Mouse (Mus musculus) spleen, postnatal 4 days (tissue): ENCODE measurements around the gene Pnpla7.
"Not testable (repeated sequence)": the region's sequence is repeated elsewhere in the genome, so short reads cannot be mapped to it uniquely, and the experiment has no call there.

Experiments used
- DNase-seq, 2 experiments: peaks; one replicate each; pipeline ENCODE4 v3.0.0; 2022; ENCODE audit warnings: low spot score in 2 of 2

Pnpla7 gene

DNA sequence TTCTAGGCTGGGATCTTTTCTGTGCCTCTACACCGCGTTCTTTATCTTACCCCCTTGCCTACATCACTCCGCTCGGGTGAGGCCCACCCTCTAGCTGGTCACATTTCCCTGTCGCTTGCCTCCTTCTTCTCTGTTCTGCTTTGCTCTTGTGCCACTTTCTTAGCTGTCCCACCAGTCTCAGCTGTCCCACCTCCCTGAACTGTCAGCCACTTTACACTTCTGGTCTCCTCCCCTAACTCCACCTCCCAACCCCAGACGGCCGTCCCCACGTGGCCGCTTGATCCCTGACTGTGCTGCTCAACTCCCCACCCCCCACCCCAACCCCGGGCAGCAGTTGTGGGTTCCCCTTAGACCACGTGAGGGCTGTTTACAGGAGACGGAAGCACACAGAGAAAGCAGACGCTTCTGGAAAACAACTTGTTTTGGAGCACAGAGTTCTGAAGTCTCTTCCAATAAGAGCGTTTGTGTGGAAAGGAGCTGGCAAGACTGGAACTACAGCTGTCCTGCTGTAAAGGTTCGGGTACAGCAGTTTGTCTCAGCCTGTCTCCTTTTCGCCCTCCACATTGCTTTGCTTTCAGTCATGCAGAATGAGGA, at the start of gene Pnpla7:
TSS of gene Pnpla7 (plus strand) at position 330 of the 594 bp plus-strand sequence.
- peak; percentile 83 to 89 for DNase-seq

DNA sequence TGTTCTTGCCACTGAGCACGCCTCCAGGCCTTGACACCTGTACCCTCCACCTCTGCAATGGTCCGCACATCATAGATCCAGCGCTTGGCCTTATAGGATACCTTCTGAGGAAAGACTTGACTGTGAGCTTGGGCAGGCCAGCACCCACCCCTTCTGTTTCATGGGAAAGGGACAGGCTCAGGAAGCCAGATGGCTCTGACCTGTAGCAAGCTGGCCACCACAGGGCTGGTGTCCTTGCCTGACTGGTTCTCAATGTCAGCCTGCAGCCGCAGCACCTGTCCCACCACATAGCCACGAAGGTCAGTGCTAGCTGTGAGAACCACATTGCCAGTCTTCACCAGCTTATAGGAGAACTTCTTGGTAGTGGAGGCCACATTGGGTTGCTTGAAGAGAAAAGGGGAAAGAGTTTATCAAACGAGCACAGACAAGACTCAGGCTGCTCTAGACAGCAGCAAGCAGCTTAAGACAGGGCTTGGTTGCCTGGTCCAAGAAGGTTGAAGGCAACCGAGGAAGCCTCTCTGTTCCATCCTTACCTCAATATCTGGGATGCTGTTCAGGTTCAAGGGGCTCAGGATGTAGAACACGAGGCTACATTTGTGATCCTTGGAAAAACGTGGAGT, 49.4 kb upstream of the Pnpla7 start:
- peak in 1 of 2 experiments; percentile 56 for DNase-seq

DNA sequence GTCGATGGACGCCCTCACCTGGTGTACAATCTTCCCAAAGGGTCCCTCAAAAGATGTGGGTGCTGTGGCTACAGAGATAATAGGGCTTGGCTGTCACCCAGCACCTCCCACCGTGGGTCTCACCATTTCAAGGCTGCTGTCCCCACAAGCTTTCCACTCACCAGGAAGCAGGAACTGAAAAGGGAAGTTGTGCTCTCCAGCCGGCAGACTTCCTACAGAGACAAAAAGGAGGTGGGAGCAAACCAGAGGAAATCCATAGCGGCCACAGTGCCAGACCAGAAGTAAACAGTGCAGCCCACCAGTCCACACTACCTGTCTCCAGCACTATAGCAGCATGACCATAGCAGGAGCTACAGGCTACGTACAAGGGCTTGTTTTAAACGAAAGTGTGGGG, 48.9 kb upstream of the Pnpla7 start:
- peak in 1 of 2 experiments; percentile 54 for DNase-seq

DNA sequence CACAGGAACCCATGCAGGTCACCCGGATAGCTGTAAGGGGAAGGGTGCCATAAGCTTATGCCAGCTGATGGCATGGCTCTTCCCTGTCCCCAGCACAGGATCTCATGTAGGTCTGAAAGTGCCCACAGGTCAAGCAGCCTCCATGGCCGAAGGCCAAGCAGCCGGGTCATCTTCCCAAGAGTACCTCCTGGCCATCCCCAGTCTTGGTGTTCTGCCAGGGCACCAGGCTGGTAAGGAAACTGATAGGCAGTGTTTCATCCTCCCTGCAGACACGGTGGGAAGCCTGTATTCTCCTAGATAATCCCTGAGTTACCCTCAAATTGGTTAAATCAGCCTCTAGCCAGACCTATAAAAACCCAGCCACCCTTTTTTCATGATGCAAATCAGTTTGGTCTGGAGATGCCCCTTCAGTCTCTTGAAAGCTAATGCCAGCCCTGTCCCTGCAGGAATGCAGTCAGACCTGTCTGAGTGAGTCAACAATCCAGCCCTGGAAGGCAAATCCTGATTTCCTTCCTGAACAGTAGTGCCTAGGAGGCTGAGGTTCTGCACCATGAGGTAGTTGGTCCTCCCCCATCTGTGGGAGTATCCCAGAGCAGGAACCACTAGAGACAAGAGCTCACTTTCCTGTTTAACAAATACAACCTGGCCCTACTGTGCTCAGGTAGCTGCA, 47.9 kb upstream of the Pnpla7 start:
- peak in 1 of 2 experiments; percentile 58 for DNase-seq

DNA sequence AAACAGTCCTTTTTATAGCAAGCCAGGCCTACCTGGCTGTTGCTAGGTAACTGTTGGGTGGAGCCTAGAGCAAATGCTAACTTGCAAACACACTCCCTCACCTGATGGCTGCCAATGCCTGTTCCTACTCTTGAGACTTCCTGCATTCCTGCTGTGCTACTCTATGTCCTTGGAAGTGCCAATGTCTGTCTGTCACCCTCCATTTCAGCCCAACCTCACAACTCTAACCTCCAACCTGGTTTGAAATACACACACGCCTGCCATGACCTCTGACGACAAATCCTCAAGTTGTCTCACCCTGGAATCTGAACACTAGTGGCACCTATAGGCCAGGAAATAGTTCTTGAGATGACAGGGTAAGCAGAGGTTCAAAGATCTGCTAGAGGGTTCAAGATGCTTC, 46.7 kb upstream of the Pnpla7 start:
- DNase-seq = no peak

DNA sequence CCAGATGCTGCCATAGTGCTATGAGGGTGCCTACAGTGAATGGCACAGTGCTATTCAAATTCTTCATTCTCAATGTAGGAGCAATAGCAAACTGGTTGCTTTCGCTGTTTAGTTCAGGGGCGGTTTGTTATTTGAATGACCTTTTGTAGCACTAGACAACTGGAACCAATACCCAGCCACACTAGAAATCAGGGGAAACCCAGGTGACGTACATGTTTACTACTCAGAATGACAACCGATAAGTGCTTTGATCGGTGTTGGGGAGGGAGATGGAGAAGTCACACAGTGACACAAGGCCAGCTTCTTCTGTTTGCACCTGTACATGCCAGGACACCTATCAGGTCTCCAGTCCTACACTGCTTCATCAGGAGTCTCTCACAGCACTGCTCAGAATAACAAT, 46.2 kb upstream of the Pnpla7 start:
- no peak for DNase-seq

DNA sequence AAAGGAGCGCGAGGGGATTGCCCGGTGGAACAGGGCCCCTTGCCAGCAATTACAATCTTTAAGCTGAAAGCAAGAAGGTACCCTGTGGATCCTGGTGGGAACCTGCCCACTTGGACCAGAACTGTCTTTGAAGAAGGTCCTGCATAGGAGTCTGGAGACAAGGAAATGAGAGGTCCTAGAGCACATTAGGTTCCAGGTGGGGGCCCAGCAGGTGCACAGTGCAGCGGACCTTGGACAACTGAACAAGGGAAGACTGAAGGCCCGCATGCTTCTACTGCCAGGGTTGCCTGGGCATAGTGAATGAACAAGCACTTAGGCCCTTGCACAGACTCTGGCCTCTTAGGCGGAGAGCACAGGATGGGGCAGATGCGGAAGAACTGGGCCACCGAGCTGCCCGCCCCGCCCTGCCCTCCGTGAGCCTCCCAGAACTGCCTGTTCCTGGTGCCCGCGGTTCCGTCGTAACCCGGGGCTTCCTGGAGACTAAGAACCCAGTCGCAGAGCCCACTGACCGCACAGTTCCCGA, 41.3 kb upstream of the Pnpla7 start:
- no peak for DNase-seq

DNA sequence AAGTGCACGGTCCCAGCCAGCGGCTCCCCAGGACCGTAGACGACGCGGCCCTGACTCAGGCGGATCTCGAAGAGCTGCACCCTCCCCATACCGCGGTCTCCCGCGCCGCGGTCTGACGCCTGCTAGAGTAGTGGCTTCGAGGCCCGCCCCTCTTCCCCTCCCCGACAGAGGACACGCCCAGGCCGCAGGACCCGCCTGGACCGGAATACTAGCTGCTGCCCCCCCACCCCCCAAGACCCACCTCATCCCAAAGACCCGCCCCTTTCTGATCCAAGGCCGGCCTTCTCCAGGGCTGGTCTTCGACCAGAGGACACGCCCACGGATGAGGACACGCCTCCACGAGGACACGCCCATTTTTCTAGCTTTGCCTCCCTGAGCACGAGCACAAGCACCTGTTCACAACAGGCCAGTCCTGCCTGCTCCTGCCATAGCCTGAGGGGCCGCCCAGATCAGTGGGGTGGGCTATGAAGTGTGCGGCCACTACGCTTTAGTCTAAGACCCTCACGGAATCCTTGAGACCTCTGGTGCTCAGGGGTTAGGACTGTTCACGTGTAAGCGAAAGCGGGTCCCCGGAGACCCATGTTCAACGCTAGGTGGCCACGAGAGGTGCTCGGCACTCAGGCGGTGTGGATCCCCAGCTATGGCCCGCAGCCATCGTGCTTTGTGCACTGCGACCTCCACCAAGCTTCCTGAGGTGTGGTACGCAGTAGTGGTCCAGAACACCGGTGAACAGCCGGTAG, 40.6 kb upstream of the Pnpla7 start, which contains the start of gene Arrdc1:
TSS of gene Arrdc1 (minus strand) at position 196 of the 740 bp plus-strand sequence.
- DNase-seq = peak; percentile 95

DNA sequence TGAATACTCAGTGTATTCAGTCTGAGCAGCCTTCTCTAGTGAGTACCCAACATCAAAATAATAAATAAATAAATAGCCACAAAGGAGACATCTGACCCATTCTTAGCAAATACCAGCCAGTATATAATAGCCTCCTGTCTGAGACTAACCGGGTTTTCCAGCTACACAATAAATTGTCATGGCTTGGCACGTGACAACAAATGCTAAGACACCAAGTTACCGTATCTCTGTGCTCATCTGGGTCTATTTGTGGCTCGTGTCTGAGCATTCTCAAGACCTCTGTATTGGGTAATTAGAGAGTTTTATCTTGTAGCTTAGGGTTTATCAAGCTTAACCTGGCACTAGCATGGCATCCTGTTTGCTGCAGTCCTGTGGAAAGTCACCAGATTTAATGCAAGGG, 33.7 kb upstream of the Pnpla7 start:
- no peak for DNase-seq

DNA sequence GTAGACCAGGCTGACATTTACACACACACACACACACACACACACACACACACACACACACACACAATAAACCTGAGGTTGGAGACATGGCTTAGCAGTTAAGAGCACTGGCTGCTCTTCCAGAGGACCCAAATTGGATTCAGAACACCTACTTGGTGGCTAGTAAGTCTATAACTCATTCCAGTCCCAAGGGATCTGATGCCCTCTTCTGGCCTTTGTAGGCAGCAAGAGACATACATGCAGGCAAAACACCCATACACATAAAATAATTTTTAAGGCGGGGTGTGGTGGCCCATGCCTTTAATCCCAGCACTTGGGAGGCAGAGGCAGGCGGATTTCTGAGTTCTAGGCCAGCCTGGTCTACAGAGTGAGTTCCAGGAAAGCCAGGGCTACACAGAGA, 31.5 kb upstream of the Pnpla7 start:
- DNase-seq = peak in 1 of 2 experiments; percentile 17

DNA sequence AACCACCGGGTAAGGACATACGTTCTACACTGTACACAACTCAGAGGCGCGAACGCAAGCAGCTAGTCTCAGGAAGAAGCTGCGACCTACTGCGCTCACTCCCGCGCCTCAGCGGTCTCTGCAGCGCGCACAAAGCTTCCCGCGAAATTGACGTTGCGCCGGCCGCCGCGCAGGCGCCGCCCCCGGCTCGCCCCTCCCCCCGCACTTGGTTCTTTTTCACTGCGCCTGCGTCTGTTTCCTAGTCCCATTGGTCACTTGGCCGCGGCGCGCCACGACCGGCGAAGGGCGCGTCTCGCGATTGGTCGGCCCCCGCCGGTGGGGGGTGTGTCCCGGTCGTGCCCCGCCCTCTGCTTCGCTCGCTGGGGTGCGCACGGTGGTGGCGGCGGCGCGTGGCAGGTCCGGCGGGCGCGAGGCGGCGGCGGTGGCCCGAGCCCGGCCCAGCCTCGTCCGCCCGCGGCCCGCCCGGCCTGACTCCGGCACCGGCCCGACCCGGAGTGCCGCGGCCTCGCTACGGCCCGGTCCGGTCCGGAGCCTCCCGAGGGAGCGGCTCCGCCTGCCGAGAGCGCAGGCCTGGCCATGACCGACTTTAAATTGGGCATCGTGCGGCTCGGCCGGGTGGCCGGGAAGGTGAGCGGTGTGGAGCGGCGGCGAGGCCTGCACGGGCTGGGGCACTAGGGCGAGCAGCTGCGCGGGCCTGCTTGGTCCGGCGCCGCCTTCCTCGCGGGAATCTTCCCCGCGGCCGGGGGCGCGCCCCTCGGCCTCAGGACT, 26.2 kb upstream of the Pnpla7 start, which contains the start of gene Zmynd19:
TSS of gene Zmynd19 (plus strand) at position 372 of the 768 bp plus-strand sequence.
- DNase-seq = peak; percentile 99

DNA sequence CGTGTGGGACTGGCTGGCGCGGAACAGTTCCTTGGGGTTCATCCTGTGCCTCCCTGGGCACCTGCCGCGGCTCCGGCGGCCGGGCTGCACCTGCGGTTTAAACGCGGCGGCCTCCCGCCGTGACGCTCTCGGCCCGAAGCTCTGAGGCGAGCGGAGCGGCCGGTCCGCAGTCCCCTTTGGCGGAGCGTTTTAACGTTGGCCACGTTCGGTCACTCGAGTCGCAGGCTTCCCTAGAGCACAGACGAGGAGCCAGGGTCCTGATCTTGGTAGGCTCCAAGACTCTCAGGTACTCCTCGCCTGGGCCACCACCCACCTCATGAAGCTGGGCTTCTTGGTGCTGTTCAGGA, 25.7 kb upstream of the Pnpla7 start:
- peak in 1 of 2 experiments; percentile 24 for DNase-seq

DNA sequence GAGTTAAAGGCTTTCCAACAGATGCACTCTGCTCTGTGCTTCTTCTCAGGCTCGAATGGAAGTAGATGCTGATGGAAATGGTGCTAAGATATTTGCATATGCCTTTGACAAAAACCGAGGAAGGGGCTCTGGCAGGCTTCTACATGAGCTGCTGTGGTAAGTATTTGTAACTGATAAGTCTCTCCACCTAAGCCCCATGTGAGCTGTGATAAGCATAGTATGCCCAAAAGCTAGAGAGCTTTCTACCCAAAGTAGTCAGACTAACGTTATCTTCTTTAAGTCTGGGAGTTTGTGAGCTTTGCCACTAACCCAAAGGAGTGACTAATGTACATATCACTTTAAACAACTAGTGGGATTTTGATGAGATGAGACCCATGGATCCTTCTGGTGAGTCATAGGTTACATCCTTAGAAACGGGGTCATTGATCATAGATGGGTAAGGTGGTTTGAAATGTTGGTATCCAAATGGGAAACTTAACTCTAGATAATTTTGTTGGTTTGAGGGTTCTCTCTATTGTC, 23.2 kb upstream of the Pnpla7 start:
- no peak for DNase-seq

DNA sequence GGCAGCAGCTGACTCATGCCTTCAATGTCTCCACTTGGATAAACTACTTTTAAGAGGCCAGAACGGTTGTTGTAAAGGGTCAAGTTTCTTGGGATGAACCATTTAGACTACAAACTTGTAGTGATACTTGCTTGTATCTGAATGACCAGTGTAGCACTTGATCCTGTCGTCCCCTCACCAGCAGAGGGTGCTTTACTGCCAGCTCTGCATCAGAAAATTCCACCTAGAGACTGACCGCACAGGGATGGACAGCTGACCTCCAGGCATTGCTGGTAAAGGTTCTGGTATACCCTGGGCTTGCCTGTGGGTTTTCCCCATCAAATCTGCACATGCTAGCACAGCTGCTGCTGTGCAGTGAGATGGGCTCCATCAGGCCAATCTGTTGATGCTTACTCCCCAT, 14.9 kb upstream of the Pnpla7 start:
- DNase-seq = no peak

DNA sequence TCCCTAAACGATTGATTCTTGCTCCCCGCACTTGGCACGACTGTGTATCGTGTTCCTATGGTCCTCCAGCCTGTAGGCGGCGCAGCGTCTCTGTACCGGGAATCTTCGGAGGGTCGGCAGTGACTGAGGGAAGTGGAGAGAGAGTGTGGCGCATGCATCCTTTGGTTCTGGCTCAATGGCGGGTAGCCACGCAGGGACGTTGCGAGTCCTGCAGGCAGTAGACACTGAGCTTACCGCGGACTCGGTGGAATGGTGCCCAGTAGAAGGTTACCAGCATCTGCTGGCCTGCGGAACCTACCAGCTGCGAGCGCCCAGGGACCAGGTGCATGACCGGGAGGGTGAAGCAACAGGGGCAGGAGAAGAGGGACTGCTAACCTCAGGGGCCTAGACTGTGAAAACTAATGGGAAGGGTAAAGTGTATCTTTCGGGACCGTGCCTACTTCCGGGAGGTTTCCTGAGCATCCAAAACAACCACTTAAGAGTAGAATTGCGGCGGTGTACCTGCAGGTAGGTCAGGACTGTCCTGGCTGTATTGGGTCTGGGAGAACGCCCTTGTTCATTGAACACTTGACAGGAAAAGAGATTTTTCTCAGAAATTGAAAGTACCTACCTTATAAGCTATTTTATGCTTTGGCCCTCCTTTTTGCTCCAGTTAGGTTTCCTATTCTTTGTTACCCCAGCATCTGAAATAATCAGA, 13.4 kb upstream of the Pnpla7 start, which contains the start of gene Dph7:
TSS of gene Dph7 (plus strand) at position 97 of the 697 bp plus-strand sequence.
- DNase-seq = peak; percentile 87 to 93

DNA sequence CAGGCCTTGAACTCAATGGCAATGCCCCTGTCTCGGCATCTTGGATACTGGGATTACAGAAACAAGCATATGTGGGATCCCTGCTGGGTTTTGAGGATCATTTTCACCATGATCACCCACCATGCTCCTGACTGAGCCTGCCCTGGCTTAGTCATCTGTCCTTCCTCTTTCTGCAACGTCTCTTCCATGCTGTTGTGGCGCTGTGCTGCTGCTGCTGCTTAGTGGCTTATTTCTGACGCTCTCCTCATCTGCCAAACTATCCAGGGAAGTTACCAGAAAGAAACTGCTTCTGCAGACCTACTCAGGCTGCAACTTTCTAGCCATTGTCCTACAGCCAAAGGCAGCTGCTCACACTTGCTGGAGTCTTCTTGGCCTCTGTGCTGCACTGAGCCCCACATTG, 5.4 kb upstream of the Pnpla7 start:
- DNase-seq = no peak

DNA sequence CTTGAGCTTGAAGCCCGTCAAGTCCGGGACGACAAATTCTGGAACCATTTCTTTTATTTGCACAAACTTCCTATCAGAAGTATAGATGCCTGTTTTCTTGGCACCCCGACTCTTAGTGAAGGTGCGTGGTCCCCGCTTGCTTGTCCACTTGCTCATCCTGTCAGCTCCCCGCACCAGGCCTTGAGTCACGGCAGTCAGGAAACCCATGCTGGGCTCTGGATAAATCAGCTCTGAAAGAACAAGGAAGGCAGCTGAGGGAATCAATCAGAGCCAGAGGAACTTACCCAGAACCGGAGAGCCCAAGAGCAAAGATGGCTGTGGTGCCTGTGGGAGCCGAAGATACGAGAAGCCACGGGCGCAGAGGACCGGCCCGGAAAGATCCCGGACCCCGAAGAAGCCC, 1.4 kb upstream of the Pnpla7 start:
- not testable (repeated sequence) for DNase-seq

DNA sequence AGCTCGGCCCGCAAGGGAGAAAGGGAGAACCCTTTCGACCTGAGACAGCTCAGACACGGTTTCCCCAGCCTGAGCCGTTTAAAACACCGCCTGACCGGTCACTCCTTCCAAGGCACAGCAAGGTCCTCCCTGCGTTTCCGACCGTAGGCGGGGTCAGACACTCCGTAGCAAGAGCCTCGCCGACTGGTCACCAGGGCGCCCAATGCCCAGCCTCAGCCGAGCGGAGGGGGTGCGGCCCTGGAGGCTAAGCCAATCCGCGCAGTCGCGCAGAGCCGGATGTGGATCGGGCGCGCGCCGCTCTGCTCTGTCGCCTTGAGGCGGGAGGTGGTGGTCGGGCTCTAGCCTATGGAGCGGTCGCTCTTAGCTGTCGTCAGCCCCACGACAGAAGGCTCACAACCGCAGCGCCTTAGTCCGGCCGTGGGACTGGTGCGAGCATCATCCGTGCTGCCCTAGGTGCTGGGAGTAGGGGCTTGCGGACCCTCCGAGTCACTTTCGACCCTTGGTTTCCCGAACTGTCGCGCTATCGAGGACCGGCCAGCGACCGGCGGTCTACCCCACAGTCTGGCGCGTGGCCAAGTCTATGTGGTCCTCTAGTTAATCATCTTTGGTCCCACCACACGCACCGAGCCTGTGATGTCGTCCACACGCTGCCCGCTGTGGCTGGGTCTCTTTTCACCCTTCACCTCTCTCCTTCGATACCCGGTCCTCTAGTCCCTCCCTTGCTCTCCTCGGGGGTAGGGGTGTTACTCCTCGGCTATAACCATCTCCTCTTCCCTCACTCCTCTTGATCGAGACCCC, 728 bp upstream of the Pnpla7 start, which contains the start of gene Mrpl41:
TSS of gene Mrpl41 (minus strand) at position 193 of the 798 bp plus-strand sequence.
- DNase-seq = peak; percentile 96 to 97

DNA sequence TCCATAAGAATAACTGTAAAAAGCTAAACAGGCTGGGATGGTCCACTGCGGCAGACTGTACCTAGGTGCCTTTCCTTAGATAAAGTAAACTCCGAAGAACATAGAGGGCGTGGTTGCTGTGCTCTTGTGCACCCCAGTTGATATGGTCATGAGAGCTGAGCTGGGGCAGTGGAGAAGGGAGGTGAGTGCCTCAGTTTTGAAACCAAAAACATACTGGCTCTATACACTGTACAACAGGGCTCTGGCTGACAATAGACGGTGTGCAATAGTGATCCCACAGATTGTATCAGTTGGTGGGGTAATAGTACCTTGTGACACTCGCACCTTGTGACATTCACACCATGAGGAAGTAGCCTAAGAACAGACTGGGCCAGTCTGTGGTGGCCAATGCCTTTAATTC, 1.1 kb downstream of the Pnpla7 start:
- peak; percentile 54 to 70 for DNase-seq
